Mouse (Mus musculus): ENCODE data around the gene Dgkd.

- TF ChIP-seq CTCF (IDR thresholded peaks at IDR 0.05) (no peak), EP300 (IDR thresholded peaks at IDR 0.05; ENCODE audit: insufficient read depth, low read depth, low read length) (no peak)
Observed at GRCm38 (mm10) chr1:87846801-87847474, 6.1 kb upstream of the Dgkd start.
